Mouse (Mus musculus) kidney, postnatal 0 days (tissue): ENCODE measurements around the gene Psmg1. TPM values are rescaled to one million over a fixed set of nuclear protein-coding genes. Genes with fewer than 3 reads are reported as not detected.

Experiments used
- ATAC-seq: fragments of 200-750 bp; cut with Nextera tagmentation; replicated peaks from 2 replicates; pipeline ENCODE4 v1.8.0; 2017; ENCODE audit warnings: low read depth, moderate number of reproducible peaks, moderate TSS enrichment, moderate library complexity; ENCODE audit not compliant: low FRiP score
- DNase-seq: peaks from one replicate; pipeline ENCODE4 v3.0.0-alpha.2; 2016; ENCODE audit warnings: low spot score
- H3K27ac ChIP-seq: fragments of 300-500 bp; sonication (generic); 2 replicates; pipeline ENCODE4 v1.5.1; 2014; ENCODE audit warnings: mild to moderate bottlenecking
- H3K27me3 ChIP-seq: fragments of 300-500 bp; sonication (generic); 2 replicates; pipeline ENCODE4 v1.6.1; 2014; ENCODE audit warnings: low read length, mixed read lengths; ENCODE audit not compliant: insufficient read depth
- H3K36me3 ChIP-seq: fragments of 300-500 bp; sonication (generic); 2 replicates; pipeline ENCODE4 v1.6.1; 2014; ENCODE audit warnings: low read length, mixed read lengths; ENCODE audit not compliant: insufficient read depth
- H3K4me1 ChIP-seq: fragments of 300-500 bp; sonication (generic); replicated peaks from 2 replicates; pipeline ENCODE4 v1.6.1; 2014; ENCODE audit warnings: antibody characterized with exemption, low read length, mixed read lengths; ENCODE audit not compliant: insufficient read depth
- H3K4me2 ChIP-seq: fragments of 300-500 bp; sonication (generic); 2 replicates; pipeline ENCODE4 v1.6.1; 2014; ENCODE audit warnings: mild to moderate bottlenecking, low read length, moderate library complexity, mixed read lengths
- H3K4me3 ChIP-seq: fragments of 300-500 bp; sonication (generic); replicated peaks from 2 replicates; pipeline ENCODE4 v1.5.1; 2014; ENCODE audit warnings: low read depth, low read length
- H3K9ac ChIP-seq: fragments of 300-500 bp; sonication (generic); 2 replicates; pipeline ENCODE4 v1.6.1; 2014; ENCODE audit warnings: low read depth, low read length
- H3K9me3 ChIP-seq: fragments of 300-500 bp; sonication (generic); replicated peaks from 2 replicates; pipeline ENCODE4 v1.6.1; 2016; ENCODE audit warnings: low read length, inconsistent platforms, mixed read lengths
- CTCF ChIP-seq: IDR thresholded peaks from 2 replicates; pipeline ENCODE4 v1.5.1; 2016; ENCODE audit warnings: antibody characterized with exemption, low read depth, mild to moderate bottlenecking, moderate library complexity
- WGBS: fragments of 180-500 bp; shearing (Covaris S2); extraction: QIAGEN DNeasy Blood & Tissue Kit; methylation state at CpG from one replicate; pipeline ENCODE4 v1.1.7; 2014; 5-methylcytosine and 5-hydroxymethylcytosine counted together
- polyA plus RNA-seq: library from polyadenylated mRNA; unstranded; fragments of >200 nt; fragmentation: Nextera tagmentation; extraction: Ambion mirVana; gene quantifications from 2 replicates; pipeline ENCODE4 v1.2.1, GENCODE M21; 2015

Psmg1 gene
- 73.8 and 81.5 TPM in 2 replicates for polyA plus RNA-seq

- peak within 1 kb of the TSS; percentile 90 for H3K27ac ChIP-seq
- under 1% methylated on average over 62 of the region's 62 CpGs for WGBS
- peak; percentile 97 for DNase-seq
- peak; percentile 15; the same call in 1 of the 2 replicates for TF ChIP-seq CTCF
- H3K9ac ChIP-seq = peak within 1 kb of the TSS; percentile 83
- H3K4me1 ChIP-seq = no peaks in the 10 kb centered on the region; the same call in 1 of the 2 replicates
- no peaks in the 10 kb centered on the region for H3K27me3 ChIP-seq
- no peaks in the 10 kb centered on the region for H3K9me3 ChIP-seq
- peak; percentile 92 for ATAC-seq
- peak within 1 kb of the TSS; percentile 62 for H3K4me3 ChIP-seq
- peaks cover 9% of the 10 kb centered on the region; the same call in 1 of the 2 replicates for H3K36me3 ChIP-seq
- peak within 1 kb of the TSS; percentile 73 for H3K4me2 ChIP-seq
These were observed at the start of gene Psmg1 for GRCm38 (mm10) chr16:95990462-95991121. TSS of gene Psmg1 (minus strand) at chr16:95990960.

- 80% methylated on average over 6 of the region's 6 CpGs for WGBS
These were observed 48.8 kb upstream of the Psmg1 start for GRCm38 (mm10) chr16:96039538-96039937.

GRCm38 (mm10) chr16:96034473-96034872 lies 43.7 kb upstream of the Psmg1 start:
- Histone ChIP-seq H3K4me2 (no peak overlapping the region), H3K27me3 (no peaks in the 10 kb centered on the region), H3K9ac (no peak overlapping the region), H3K27ac (no peak overlapping the region), H3K9me3 (no peaks in the 10 kb centered on the region), H3K36me3 (peaks cover 87% of the 10 kb centered on the region), H3K4me3 (no peak overlapping the region), H3K4me1 (no peaks in the 10 kb centered on the region)
- TF ChIP-seq CTCF = no peak
- 88% methylated on average over 6 of the region's 6 CpGs for WGBS
- DNase-seq (no peak), ATAC-seq (no peak)

More at GRCm38 (mm10) chr16:96039538-96039937, 48.8 kb upstream of the Psmg1 start:
- no peaks in the 10 kb centered on the region for H3K4me1 ChIP-seq
- no peak for TF ChIP-seq CTCF
- H3K9ac ChIP-seq = no peak overlapping the region
- H3K36me3 ChIP-seq = peaks cover 80% of the 10 kb centered on the region
- no peak for ATAC-seq
- H3K4me2 ChIP-seq = no peak overlapping the region
- no peak overlapping the region for H3K27ac ChIP-seq
- no peaks in the 10 kb centered on the region for H3K9me3 ChIP-seq
- H3K4me3 ChIP-seq = no peak overlapping the region
- DNase-seq = no peak
- H3K27me3 ChIP-seq = no peaks in the 10 kb centered on the region

GRCm38 (mm10) chr16:96032368-96033043 lies 41.7 kb upstream of the Psmg1 start:
- H3K4me2 ChIP-seq = no peak overlapping the region
- H3K9ac ChIP-seq = no peak overlapping the region
- H3K36me3 ChIP-seq = peaks cover 85% of the 10 kb centered on the region
- H3K27ac ChIP-seq = no peak overlapping the region
- no peak for DNase-seq
- TF ChIP-seq CTCF = no peak
- no peaks in the 10 kb centered on the region for H3K9me3 ChIP-seq
- H3K4me1 ChIP-seq = no peaks in the 10 kb centered on the region
- H3K4me3 ChIP-seq = no peak overlapping the region
- no peak for ATAC-seq
- WGBS = 89% methylated on average over 13 of the region's 13 CpGs
- no peaks in the 10 kb centered on the region for H3K27me3 ChIP-seq

- no peaks in the 10 kb centered on the region for H3K9me3 ChIP-seq
- 93% methylated on average over 2 of the region's 2 CpGs for WGBS
- peak; percentile 7 for DNase-seq
These were observed 39.8 kb upstream of the Psmg1 start for GRCm38 (mm10) chr16:96030476-96031102.

GRCm38 (mm10) chr16:96026256-96026655 lies 35.5 kb upstream of the Psmg1 start:
- H3K27me3 ChIP-seq = no peaks in the 10 kb centered on the region
- WGBS = 94% methylated on average over 5 of the region's 5 CpGs
- DNase-seq = no peak
- no peaks in the 10 kb centered on the region for H3K9me3 ChIP-seq
- no peak overlapping the region for H3K4me3 ChIP-seq
- H3K4me1 ChIP-seq = no peaks in the 10 kb centered on the region
- ATAC-seq = no peak
- no peak overlapping the region for H3K4me2 ChIP-seq
- H3K36me3 ChIP-seq = peaks cover 74% of the 10 kb centered on the region
- H3K27ac ChIP-seq = no peak overlapping the region
- H3K9ac ChIP-seq = no peak overlapping the region
- no peak for TF ChIP-seq CTCF

More at GRCm38 (mm10) chr16:96030476-96031102, 39.8 kb upstream of the Psmg1 start:
- Histone ChIP-seq H3K4me3 (no peak overlapping the region), H3K9ac (no peak overlapping the region), H3K36me3 (peaks cover 84% of the 10 kb centered on the region), H3K27me3 (no peaks in the 10 kb centered on the region), H3K4me1 (no peaks in the 10 kb centered on the region), H3K4me2 (no peak overlapping the region), H3K27ac (no peak overlapping the region)
- no peak for ATAC-seq
- TF ChIP-seq CTCF = peak; percentile 57
